Mouse (Mus musculus) embryo, embryonic 10.5 days (tissue): ENCODE data around the gene Acox3.

ENCODE experiments used
- DNase-seq: peaks from one replicate; pipeline ENCODE4 v3.0.0-alpha.2; 2015; ENCODE audit warnings: low spot score

Acox3 gene

DNA sequence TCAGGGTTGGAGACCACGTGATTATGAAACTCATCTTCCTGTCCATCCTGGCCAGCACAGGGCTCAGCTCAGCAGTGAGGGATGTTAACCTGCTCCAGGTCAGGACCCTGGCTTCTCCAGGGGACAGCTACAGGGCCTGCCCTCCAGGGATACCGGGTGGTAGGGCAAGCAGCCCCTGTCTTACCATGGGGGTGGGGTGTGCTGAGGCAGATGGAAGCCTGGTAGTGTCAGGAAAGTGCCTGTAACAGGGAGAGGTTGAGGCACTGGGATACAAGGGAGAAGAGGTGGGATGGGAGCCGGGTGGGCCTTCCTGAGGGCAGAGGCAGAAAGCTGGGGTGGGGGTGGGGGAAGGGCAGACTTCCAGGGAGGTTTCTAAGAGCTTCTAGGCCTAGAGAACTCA is 69.5 kb downstream of the Acox3 start:
- DNase-seq, result no peak

- no peak for DNase-seq
These were observed 70.0 kb downstream of the Acox3 start for GRCm38 (mm10) chr5:35652872-35653271.

- DNase-seq, result no peak
These were observed 71.0 kb downstream of the Acox3 start for GRCm38 (mm10) chr5:35653743-35654395.

GRCm38 (mm10) chr5:35655753-35656485 is 73.1 kb downstream of the Acox3 start:
- no peak for DNase-seq

- DNase-seq, result no peak
These were observed 76.7 kb downstream of the Acox3 start for GRCm38 (mm10) chr5:35659503-35659902.

DNA sequence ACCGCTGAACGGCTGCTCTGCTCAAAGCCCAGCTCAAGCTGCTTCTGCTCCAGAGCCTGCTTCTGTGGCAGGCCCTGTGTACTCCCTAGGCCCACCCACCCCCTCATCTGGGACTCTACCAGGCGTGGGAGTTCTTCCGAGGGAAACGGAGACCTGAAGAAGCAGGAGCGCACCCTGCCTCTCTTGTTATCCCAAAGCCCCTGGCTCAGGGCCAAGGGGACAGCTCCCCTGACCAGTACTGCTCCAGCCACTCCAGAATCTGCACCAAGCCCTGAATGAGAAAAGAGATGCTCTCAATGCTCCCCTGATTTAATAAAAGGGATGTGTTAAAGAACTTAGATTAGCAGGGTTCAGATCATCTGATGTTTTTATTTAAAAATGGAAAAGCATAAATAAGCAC is 78.4 kb downstream of the Acox3 start:
- no peak for DNase-seq

- DNase-seq, result no peak
These were observed 79.2 kb downstream of the Acox3 start for GRCm38 (mm10) chr5:35662021-35662545.
